Mouse (Mus musculus): ENCODE results near the gene Tnfrsf23.
"Not testable (repeated sequence)": the region's sequence is repeated elsewhere in the genome, so short reads cannot be mapped to it uniquely, and the experiment has no call there.

Tnfrsf23 gene

DNA sequence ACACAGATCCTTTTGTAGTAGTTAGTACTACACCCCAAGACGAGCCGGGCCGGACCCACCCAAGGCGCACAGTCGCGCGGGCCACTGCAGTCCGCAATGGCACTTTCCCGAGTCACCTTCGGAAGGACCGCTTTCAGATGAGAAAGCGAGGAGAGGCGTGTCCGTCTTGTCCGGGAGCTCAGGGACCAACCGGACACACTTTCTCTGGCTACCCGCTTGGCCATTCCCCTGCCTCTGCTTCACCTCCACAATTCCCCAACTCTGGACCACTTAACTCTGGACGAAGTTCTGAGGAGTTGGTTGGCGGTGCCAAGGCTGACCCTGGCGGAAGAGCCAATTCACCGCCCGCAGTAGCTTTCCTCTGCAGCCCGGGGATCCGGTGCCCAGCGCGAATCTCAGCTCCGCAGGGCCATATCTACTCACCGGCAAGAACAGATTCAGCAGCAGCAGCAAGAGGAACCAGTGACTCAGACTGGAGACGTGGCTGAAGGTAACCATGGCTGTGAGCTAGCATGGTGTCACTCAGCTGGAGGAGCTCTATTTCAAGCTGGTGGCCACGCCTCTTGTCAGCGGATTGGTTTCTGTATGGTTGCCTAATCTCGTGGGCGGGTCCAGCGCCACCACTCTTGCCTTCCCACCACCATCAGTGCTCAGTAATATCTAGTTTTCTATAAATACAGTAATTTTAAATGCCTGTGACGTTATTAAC lies at the start of gene Tnfrsf23:
TSS of gene Tnfrsf23 (minus strand) at position 514 of the 709 bp plus-strand sequence.
- in situ Hi-C loops (cut with MboI), result no loop called here

GRCm38 (mm10) chr7:143733746-143734145 lies 48.1 kb upstream of the Tnfrsf23 start:
- in situ Hi-C loops (cut with MboI), result no loop called here

GRCm38 (mm10) chr7:143729886-143730285 lies 44.2 kb upstream of the Tnfrsf23 start:
- in situ Hi-C loops (cut with MboI), result no loop called here

DNA sequence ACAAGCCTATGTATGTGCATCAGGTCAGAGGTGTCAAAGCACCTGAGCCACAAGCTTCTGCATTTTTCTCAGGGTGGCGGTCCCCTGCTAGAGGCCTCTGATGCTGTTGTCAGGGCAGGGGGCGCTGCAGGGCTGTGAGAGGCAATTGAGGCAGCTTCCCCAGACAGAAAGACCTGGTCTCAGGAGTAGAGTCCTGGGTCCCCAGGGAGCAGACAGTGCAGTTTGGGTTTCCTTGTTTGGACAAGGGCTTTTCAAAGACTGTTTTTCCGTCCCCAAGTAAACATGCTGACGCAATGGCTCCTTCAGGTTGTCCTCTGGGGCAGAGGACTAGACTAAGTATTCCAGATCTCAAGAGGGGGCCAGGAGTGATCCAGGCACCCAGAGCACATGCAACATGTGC lies 40.7 kb upstream of the Tnfrsf23 start:
- in situ Hi-C loops (cut with MboI), result no loop called here

DNA sequence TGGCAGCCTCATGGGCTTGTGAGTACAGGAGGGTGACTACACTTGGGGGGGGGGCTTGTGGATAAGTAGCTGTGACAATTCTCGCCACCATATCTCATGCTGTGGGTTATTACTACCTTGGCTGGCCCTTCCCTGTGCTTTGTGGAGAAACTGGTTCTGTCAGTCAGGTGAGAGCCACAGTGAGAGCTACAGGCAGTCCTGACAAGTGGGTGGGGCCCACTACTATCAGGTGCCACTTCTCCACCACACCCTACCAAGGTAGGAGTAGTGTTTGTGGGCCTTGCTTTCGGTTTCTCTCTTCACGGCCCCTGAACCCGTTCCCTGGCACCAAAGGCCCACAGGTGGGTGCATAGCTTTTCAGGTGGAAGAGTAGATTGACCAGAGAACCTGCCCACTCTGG lies 38.2 kb upstream of the Tnfrsf23 start:
- in situ Hi-C loops (cut with MboI), result no loop called here

- in situ Hi-C loops (cut with MboI), result no loop called here
Measured at GRCm38 (mm10) chr7:143722646-143723045, 37.0 kb upstream of the Tnfrsf23 start.

DNA sequence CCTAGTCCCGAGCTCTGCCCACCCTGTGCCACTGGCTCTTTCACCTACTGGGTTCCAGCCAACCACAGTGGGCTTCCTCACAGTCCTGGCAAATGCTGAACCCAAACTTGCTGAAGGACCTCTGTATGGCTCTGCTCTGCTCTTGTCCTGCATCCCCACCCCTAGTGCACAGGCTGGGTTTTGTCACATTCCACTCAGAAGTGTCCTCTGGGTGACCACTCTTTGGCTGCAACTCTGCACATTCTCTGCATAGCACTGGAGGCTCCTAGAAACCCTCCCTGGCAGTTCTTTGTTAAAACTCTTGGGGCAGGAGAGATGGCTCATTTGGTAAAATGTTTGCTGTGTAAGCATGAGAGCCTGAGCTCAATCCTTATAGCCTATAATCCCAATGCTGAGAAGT lies 32.1 kb upstream of the Tnfrsf23 start:
- in situ Hi-C loops (cut with MboI), result no loop called here

DNA sequence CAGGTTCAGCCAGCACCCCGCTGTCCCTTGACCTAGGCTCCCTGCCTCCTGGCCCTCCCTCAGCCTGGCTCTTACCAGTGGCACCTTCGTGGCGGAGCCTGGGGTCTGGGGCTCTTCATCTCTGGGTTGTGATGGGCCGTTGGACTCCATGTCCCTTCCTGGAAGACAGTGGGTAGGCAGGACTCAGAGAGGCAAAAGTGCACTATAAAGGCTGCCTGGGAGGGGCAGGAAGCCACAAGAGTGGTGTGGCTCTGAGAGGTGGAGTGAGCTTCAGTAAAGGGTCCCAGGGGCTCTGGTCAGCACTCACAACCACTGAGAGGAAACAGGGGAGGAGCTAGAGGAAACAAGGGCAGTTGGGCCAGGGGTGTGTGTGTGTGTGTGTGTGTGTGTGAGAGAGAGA lies 27.7 kb upstream of the Tnfrsf23 start:
- in situ Hi-C loops (cut with MboI), result no loop called here

DNA sequence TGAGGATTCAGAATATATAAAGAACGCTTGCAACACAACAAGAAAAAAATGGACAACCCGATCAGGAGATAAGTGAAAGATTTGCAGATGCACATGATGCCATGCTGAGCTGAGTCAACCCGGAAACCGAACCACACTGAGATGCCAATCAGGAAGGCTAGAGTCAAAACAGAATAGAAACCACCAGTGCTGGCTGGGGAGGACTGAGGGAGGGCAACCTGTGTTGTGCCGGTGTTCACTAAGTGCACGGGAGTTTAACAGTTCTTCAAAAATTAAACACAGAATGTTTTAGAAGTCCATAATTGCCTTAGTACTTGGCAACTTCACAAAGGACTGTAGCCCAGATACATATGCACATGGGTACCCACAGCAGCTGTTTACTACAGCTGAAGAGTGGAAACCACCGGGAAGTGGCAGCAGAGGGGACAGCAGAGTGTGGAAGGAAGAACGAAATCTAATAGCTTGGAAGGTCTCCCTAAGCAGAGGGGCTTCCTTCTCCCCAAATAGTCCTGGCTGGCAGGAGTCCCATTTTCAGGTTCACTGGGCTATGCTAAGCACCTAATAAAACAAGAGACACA lies 27.2 kb upstream of the Tnfrsf23 start:
- in situ Hi-C loops (cut with MboI), result no loop called here

DNA sequence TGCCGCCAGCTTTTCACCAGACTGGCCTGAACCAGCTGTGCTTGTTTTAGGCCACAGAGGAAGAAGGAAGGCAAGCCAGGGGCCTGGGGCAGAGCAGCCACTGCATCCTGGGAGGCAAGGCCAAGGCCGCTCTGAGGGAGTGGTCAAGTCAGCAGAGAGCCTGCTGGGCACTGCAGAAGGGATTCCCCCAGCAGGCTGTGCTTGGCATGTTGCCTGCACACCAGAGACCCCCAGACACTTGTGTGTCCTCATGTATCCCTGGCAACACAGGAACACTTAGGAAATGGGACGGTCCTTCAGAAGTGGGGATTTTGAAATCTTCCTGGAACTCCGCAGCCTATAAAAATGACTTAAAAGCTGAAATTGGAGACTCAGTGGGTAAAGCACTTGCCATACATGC lies 26.4 kb upstream of the Tnfrsf23 start:
- in situ Hi-C loops (cut with MboI), result no loop called here

DNA sequence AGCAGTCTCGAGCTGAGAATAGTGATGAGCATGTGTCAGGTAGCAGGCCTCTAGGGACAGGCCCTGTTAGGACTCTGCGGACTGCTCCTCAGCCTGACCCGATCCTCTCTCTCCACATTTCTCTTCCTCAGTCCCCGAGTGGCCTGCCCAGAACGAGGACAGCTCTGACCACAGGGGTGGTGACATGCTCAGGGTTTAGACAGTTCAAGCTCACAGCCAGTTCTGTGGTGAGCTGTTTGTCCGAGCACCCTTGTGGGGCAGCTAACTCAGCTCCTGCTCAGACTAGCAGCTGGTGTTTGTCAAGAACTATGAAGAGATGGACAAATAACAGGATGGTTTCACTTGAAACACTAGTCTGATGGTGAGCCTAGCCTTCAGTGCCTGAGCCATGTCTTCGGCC lies 25.7 kb upstream of the Tnfrsf23 start:
- in situ Hi-C loops (cut with MboI), result no loop called here

GRCm38 (mm10) chr7:143709395-143709794 lies 23.7 kb upstream of the Tnfrsf23 start:
- in situ Hi-C loops (cut with MboI), result loop anchor here (5.0 kb wide), 1 partner anchor 43 kb away; no protein-coding TSS in a partner anchor

GRCm38 (mm10) chr7:143706697-143707438 lies 21.2 kb upstream of the Tnfrsf23 start:
- in situ Hi-C loops (cut with MboI), result loop anchor here (5.0 kb wide), 1 partner anchor 45 kb away; no protein-coding TSS in a partner anchor

DNA sequence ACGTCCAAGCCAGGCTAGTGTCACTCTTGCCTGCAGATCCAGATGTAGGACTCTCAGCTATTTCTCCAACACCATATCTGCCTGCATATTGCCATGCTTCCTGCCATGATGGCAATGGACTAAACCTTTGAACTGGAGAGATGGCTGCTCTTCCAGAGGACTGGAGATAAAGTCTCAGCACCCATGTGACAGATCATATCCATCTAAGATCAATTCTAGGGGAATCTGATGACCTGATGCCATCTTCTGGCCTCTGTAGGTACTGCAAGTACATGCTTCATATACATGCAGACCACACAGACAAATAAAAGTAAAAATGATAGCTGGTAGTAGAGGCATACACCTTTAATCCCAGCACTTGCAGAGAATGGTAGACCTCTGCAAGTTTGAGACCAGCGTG lies 10.5 kb upstream of the Tnfrsf23 start:
- in situ Hi-C loops (cut with MboI), result no loop called here

DNA sequence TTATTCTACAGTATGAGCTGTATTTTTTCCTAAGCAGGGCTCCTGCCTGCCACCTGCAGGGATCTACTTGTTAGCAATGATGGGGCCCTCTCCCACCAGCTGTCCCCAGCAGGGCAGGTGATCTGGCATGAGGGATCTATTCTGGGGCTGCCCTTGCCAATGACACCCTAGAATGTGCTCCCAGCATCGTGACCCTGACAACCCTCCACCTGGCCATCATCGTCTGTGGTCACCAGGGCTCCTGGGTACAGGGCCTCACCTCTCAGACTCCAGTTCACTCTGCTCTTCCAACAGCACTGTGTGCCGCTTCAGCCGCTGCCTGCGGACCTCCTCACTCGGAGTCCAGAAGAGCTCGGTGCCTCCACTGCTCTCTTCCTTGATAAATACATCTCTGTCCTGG lies 8.9 kb upstream of the Tnfrsf23 start:
- in situ Hi-C loops (cut with MboI), result no loop called here

DNA sequence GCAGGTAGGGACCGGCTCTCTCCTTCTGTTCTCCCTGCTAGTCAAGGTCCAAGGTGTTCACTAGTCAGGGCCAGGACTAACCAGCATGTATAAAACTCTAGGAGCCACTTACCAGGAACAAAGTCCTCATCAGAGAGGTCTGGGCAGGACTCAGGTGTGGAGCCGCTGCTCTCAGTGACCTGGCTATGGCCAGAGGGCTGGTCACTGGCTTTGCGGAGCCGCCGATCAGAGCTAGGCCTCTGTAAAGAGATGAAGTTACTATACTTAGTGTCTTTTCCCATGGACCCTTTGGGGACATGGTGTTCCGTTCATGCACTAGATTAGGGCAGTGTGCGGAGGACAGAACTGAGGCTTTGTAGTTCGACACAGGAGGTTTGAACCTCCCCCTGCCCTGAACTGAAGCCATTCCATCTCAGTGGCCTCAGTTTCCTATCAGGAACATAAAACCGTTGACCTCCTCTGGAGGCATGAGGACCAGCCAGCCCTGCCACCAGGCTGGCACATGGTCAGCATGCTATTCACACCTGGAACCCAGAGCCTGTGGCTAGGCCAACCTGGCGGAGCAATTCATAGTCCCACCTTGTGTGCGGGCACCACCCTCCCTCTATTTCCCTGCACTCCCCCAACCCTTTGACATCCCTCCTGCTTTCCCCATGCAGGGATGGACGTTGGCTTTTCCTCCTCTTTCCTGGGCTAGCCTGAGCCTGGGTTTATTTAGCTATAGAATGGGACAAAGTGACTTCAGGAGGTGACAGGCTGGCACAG lies 7.3 kb upstream of the Tnfrsf23 start:
- in situ Hi-C loops (cut with MboI), result no loop called here

- in situ Hi-C loops (cut with MboI), result no loop called here
Measured at GRCm38 (mm10) chr7:143691909-143692308, 6.2 kb upstream of the Tnfrsf23 start.

DNA sequence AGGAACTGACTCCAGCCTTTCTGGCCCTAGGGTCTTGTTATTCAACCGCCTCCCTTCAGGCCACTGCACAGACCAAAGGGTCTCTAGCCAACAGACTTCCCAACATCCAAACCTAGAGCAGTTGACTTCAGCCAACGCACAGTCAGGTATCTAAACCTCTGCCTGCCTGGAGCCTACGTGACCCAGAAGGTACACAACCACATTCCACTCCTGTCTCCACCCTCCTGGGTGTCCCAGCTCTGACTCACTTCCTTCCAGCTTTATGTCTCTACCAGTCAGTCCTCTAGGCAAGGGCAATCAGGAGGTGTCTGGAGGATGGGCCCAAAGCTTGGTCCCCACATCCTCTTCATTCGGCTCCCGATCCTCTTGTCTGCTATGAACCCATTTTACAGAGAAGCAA lies 5.5 kb upstream of the Tnfrsf23 start:
- in situ Hi-C loops (cut with MboI), result no loop called here

GRCm38 (mm10) chr7:143689946-143690345 lies 4.3 kb upstream of the Tnfrsf23 start:
- in situ Hi-C loops (cut with MboI), result no loop called here

DNA sequence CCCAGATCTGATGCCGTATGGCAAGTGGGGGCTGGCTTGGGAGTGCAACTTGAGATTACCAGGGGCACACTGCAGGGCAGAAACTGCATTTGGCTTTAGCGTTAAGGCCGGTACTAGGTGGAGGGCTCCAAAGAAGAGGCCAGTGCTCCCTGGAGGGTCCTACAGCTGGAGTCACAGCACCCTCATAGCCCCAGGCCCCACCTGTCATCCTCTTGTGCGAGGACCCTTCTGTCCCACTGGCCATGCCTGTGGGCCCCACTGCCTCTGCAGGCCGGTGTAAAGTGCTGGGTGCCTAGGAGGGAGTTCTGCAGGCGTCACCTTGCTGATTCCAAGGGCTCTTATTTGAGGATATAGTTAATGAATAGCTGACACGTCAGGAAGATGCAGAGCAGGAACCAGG lies 3.8 kb upstream of the Tnfrsf23 start:
- in situ Hi-C loops (cut with MboI), result no loop called here

DNA sequence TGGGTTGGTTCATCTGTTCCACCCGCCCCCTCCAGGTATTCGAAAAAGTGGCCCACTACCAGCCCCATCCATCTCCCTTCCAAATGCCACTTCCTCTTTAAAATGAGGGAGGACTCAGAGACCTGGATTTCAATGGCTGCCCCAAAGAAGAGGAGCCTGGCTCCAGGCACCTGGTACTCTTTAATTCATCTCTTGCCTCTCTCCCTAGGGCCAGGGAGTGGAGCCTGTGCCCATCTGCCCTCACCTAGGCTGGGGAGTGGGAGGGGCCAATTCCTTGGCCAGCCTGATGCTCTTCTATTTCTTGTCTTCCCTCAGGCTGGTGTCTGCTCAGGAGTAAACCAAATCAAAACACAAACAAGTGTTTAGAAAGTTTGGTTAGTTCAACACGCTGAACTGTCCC lies 1.0 kb upstream of the Tnfrsf23 start:
- in situ Hi-C loops (cut with MboI), result not testable (repeated sequence)

GRCm38 (mm10) chr7:143686191-143686590 lies 519 bp upstream of the Tnfrsf23 start:
- in situ Hi-C loops (cut with MboI), result not testable (repeated sequence)
